Mouse (Mus musculus) lung, adult 18-20 months (tissue): ENCODE measurements around the gene Galnt17.

Experiments used
- DNase-seq, 2 experiments: peaks; one replicate each; pipeline ENCODE4 v3.0.0; 2022; ENCODE audit warnings: mixed read lengths in 2 of 2

Gene Galnt17

DNA sequence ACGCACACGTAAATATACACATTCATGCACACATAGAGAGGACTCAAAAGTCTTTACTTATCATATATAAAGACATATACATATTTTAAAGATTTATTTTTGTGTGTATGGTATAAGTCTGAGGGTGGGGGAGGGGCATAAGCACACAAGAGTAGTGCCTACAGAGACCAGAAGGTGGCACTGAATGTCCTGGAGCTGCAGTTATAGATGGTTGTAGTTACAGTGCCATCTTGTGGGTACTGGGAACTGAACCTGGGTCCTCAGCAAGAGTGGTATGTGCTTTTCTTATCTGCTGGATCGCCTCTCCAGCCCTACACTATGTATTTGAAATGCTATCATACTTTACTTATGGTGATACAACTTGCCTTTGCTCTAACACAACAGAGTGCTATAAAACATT, 68.5 kb downstream of the Galnt17 start:
- DNase-seq = no peak

DNA sequence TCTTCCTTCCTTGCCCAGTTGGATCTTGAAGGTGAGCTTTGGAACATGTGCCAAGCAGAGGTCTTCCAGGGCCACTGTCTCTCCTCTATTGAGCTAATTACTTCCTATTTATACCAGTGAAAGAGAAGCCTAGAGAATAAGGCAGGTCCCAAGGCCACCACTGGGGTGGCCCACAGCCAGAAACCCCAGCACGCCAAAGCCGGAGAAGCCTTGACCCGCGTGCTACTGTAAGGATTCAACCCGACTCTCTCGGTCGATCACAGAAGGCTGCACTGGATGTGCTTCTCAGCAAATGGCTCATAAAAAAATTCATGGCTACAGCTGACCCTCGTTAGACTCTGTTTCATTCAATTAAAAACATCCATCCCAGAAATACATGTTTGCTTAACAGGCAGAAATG, 71.4 kb downstream of the Galnt17 start:
- no peak for DNase-seq

DNA sequence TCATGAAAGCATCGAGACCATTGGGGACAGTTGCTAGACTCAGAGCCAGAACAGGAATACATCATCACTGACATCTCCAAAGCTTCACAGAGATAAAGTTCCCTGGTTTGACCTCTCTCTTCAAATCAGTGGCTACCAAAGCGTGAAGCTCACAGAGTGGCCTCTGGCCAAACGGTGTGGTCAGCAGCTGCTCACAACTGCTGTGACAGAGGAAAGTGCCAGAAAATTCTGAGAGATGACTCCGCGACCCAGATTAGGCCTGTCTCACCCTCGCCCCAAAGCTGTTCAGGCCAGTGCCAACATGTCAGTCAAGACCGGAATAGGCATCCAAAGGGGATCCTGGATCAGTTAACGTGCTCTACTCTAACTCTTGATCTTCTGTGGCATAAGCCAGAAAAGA, 74.5 kb downstream of the Galnt17 start:
- peak in 1 of 2 experiments; percentile 11 for DNase-seq

DNA sequence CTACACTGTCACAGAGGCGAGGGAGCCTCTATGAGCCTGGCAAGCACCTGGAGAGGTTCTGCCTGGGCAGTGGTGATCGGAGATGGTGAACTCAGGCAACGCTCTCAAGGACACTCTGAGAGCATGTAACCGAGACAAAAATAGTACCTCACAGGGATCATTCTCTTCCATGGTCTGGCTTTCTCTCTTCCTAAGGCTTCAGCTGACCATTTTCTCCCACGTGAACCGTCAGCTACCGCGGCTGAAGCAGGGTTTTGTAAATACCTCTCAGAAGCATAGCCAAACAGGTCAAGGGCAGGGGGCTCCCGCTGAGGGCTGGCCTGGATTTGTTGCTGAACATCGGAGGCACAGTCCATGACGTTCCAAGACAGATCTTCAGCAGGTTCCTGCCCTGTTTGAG, 77.2 kb downstream of the Galnt17 start:
- DNase-seq = no peak

DNA sequence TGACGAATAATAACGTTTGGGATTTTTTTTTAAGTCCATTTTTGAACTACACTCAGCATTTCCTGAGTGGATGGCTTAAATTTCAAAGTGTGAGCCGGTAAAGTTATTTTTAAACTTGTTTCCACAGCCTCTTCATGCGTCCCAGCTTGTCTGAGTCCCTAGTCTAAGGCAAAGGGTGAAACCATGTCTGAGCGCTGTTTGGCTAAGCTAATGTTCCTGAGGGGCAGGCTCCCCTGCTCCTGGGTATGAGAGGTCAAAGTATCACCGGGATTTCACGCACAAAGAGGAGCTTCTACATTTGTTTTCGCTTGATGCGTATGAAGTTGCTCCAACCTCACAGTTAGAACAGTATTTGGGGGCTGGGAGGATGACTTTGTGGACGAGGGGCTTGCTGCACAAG, 78.6 kb downstream of the Galnt17 start:
- no peak for DNase-seq

DNA sequence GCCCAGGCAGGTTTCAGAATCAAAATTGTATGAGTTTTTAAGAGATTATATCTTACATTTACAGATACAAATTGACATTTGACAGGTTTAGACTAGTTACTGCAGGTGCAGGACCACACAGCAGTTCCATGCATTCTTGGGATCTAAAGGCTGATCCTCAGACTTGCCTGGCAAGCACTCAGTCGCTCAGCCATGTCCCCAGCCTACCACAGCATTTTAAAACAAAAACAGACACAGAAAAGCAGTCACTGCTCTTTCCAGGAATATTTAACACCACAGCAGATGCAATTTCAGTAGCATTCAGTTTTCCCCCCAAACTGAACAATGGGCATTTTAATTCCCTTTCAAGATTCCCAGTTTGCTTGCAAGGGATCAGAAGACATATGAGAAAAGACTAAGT, 84.9 kb downstream of the Galnt17 start:
- DNase-seq = no peak

DNA sequence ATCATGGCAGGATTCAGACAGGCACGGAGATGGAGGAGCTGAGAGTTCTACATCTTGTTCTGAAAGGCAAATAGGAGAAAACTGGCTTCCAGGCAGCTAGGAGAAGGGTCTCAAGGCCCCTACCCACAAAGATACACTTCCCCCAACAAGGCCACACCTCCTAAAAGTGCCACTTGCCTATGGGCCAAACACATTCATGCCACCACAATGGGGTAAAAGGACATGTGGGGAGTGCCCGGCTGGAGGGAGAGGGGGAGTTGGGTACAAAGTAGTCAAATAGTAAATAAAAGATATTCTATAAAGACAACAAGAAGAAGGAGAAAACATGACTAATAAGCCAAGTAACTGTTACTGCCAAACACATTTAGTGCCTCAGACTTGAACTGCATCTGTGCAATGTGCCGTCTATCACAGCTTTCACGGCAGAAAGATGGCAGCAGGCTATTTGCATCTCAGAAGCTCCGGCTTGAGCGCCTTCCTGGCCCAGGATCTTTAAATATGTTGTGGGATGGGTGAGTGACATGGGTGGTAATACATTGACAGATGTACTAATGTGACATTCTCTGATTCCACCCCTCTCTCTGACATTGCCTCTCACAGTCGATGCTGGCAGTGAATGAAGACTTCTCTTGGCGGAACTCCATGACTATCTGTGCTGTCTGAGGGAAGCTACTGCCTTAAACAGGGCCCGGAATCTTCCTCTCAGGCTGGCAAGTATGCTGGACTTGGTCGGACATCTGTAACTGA, 85.6 kb downstream of the Galnt17 start:
- no peak for DNase-seq

DNA sequence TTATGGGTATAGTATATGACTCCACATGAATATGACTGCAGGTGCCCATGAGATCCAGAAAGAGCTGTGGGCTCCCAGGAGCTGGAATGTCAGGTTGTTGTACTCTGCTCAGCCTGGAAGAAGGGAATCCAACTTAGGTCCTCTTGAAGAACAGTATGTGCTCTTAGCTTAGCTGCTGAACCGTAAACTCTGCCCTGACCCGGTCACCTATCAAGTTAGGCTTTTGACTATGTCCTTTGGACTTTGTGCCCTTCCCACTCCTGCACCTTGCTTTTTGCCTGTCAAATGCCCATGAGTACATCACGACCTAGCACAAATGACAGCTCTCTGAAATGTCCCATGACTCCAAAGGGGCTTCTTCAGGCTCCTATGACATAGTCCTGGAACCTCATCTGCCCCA, 90.1 kb downstream of the Galnt17 start:
- no peak for DNase-seq

DNA sequence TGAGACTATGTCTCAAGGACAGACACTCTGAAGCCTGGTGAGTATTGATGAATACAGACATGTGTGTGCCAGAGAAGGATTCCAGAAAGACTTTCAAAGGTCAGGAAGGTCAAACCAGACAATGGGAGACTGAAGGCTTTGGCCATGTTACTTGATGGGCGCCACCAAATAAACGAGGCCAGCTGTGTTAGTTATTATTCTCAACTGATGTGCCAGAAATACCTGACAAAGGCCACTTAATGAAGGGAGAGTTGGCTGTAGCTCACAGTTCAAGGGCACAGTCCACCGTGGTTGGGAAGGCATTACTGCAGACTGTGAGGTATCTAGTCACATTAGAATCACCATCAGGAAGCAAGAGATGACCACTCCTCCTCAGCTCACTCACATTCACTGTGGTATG, 96.7 kb downstream of the Galnt17 start:
- no peak for DNase-seq

DNA sequence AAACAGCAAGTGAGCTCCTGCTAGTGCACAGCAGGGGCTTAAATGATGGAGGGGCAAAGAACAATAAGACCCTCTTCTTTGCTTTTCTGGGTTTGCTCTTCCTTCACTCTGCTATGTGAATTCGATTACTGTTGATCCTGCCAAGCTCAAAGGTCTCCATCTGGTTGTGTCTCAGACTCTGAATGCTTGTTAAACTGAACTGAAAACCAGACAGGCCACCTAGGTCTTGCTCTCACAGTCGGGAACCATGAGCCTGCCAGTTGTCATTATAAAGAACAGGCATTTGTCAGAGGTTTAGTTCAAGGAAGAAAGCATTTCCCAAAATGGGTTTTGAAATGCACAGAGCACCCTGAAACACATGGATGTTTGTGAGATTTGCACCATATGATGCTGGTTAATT, 107.2 kb downstream of the Galnt17 start:
- no peak for DNase-seq

DNA sequence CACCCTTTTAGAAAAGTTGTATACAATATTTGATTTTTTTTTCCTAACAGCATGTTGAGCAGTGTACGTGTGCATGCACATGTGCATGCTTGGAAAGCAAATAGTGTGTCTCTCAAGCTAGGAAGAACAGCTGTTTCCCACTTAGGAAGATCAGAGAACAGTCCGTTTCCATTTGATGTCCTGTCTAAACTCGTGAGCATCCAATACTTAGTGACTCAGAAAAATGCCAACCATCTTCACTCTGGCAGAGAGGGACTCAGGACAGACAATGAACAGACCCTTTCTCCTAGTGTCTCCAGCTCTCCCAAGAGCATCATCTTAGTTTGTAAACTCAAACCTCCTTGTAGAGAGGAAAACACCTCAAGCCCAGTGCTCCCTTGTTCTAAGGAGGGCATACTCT, 116.0 kb downstream of the Galnt17 start:
- no peak for DNase-seq

DNA sequence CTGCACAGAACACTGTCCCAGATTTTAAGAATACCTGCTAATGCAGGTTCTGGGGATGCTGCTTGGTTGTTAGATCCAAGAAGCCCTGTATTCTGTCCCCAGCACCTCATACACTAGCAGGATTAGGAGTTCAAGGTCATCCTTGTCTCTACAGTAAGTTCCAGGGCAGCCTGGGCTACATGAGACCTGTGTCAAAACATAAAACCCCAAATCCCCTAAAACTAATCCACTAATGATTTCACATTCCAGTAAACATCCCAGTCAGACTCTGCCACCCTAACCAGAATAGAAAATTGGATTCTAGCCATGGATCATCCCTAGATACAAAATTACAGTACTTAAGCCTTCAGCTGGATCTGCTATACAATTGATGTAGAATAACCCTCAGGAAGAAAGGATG, 123.7 kb downstream of the Galnt17 start:
- no peak for DNase-seq

DNA sequence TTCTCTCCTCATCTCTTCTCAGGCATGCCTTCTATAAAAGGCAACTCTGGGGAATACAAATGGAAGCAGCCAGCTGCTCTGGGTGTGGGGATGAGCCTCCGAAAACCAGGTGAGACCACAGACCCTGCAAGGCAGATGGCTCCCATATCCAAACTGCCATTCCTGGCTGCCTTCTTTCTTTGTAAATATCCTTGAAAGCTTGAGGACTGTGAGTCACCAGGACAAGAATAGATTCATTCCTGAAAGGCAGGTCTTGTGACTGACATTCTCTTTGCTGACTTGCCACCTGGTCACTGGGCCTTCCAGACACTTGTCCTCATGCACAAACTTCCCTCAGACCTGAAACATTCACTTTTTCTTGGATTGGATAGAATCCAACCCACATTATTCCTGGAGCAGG, 127.1 kb downstream of the Galnt17 start:
- no peak for DNase-seq

DNA sequence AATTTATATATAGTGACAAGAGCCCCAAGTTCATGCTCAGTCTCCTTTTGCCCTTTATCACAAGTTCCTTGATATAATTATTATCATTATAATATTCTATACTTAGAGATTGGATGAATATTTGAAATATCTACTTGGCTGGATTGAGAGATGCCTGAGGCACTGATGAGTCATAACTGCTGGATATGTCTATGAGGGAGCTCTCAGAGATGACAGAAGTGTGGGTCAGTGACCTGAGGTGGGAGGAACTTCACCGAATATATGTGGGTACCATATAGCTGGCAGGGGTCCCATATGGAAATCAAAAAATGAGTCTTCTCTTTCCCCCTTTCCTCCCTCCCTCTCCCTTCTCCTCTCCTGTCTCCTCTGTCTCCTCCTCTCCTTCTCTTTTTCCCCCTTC, 127.5 kb downstream of the Galnt17 start:
- DNase-seq = no peak

DNA sequence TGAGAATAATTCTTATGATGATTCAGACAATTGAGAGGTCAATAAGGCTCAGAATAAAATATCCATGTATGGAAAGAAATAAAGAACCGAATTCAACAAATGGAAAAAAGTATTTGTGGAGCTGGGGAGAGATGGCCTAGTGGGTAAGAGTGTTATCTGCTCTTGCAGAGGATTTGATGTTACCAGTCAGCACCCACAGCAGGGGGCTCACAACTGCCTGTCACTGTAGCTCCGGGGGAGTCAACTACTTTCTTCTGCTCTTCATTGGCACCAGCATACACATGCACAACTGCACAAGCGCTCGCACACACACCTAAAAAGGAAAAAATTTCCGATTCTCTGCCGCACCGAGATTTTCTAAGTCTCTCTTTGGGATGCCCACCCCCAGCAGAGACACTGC, 130.4 kb downstream of the Galnt17 start:
- DNase-seq = no peak

DNA sequence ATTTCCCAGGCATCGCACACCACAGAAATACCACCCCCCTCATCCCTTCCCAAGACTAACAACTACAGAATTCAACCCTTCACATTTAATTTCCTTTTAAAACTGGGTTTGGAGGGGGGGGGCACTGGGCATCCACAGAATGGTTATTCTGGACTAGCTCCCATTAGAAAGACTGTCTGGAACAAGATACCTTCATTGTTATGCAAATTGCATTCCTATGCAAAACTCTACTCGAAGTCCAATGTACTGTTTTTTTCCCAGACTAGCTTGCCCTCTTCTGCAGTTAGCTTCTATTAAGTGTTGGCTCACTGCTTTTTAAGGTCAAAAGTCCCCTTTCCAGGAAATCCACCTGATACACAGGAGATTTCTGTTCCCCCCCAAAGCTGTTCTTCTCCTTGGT, 131.1 kb downstream of the Galnt17 start:
- DNase-seq = no peak

DNA sequence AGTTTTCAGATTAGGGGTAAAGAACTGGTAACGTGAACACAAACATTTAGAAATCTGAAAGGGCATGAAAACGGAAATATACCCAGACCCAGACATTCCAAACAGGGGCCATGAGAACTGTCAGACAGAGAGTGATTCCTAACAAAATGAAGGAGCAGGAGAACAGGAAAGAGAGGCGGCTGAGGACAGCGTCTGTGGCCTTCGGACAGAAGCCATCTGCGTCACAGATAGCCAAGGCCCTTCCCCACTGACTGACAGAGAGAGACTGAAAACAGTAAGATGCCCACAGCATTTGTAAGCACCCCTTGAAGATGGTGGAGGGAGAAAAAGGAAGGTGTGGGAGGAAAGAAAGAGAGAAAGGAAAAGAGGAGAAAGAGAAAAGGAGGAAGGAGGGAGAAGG, 139.1 kb downstream of the Galnt17 start:
- DNase-seq = no peak

DNA sequence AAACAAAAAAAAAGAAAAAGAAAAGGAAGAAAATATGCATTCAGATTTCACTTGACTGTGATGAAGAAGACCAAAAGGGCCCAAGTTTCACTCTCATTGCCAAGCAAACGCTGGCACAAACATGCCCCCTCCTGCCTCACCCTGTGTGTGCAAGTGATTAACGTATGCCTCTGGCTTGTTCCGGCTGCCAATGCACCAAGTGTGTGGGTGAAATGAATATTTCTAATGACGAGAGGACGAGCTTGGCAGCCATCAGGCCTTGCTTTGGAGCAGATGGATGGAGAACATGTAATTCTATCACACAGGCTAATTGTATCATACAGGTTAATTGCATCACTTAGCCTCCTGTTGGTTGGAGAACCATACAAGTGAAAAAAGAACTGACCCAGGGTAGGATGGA, 140.9 kb downstream of the Galnt17 start:
- DNase-seq = no peak

DNA sequence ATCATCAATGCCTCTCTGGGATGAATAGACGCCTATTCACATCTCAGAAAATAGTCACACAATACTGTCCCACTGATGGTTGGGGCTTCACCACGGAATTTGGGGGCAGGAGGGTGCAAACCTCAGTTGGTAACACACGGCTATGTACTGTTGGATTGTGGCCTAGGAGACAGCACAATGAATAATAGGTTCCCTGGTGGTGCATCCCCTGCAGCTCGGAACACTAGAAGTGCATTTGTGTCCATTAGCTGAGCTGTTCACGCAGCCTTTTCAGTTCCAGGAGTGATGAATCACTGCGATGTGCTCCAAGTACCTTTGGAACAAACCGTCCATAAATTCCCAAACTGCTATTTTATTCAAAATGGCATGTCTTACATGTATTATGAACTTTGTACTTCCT, 142.6 kb downstream of the Galnt17 start:
- DNase-seq = no peak

DNA sequence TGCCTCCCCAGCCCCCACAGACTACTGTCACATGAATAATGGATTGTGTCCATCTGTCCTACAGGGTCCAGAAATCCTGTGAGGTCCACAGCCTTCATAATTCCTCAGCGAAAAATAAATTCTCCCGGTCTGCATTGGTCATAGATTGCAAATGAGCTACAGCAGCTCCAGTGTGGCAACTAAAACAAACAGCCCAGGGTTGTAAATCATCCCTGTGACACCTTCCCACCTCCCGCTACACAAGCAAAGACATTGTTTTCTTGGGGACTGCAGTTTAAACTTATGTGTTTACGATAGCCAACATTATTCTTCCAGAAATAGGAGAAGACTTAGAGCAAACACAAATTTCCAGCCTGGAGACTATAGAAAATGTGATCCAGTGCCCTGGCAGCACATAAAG, 150.4 kb downstream of the Galnt17 start:
- DNase-seq = no peak

DNA sequence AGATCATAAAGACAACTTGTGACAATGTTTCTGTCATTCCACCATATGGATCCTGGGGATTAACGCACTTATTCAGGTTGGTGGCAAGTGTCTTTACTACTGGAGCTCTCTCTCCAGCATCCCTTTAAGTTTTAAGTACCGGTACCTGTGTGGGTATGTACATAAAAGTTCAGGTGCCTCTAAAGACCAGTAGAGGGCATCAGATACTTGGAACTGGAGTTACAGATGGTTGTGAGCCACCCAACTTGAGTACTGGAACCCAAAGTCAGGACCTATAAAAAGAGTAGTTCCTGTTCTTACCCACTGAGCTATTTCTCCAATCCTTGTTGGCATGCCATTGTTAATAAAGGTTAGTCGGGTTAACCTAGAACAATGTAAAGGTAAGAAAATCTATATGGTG, 152.0 kb downstream of the Galnt17 start:
- DNase-seq = no peak

DNA sequence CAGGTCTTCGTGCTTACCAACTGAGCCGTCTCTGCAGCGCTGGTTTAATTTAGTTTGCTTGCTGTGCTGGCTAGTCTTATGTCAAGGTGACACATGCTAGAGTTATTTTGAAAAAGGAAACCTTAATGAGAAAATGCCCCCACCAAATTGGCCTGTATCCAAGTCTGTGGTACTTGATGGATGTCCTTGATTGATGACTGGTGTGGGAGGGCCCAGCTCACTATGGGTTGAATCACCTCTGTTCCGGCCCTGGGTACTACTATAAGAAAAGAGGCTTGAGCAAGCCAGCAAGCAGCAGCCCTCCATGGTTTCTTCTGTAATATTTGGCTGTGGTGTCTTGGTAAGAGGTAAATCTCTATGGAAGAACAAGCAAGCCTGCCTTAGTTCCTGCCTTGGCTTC, 165.7 kb downstream of the Galnt17 start:
- DNase-seq = no peak

DNA sequence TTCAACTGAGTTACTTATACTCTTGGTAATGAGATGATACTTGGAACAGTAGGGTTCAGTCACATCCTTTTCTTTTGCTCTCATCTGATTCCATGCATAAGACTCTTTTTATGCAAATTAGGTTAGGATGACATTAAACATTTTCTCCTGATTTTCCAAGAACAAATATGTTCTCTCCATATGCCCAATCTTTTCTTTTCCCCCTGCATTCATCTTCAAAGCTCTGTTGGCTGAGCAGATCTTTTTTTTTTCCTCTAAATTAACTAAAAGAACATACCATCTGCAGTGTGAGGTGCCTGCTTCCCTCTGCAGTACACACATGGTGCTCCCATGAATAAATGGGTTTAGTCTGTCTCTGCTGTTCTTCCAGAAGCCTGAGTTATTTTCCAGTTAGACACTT, 173.5 kb downstream of the Galnt17 start:
- no peak for DNase-seq

DNA sequence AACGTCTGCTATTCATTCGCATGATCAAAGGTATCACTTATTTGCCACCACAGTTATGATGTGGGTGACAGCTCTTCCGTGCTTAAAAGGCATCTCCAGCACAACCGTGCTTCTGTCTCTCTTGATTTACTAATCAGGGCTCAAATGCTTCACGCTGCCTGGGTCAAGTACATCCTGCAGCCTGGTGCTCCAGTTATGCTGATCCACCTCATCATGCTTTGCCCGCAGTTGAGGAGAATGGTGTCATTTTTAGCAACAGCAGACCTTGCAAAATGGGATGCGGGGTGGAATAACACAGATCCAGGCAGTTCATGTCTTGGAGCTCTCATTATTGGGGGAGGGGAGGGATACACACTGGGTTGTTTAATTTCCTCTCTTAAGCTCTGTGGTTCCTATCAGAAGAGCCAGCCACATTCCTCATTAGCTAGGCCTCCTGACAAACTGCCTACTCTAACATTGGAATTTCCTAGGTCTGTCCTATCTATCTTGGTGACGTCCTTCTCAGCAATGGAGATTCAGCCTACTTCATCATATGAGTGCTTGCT, 187.9 kb downstream of the Galnt17 start:
- DNase-seq = no peak

DNA sequence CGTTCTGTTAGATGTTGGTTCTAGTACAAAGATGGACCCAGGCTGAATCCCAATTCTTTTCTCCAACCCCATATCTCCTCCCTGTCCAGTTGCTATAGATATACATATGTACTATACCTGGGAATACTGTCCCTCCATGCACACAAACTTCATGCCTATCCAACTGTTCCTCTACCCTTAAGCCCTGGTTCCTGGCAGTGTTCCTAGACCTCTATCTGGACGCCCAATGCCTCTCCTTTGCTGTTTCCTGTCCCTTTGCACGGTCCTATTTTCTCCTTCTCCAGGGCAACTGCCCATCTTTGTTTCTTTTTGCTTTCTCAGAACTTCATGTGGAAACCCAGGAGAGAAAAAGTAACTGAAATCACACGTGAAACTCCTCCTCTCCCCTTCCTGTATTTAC, 188.4 kb downstream of the Galnt17 start:
- no peak for DNase-seq
